Mouse (Mus musculus): ENCODE data around the gene Ceacam5. TPM values are rescaled to one million over a fixed set of nuclear protein-coding genes. Genes with fewer than 3 reads are reported as not detected.

Ceacam5 gene
- 0.04 TPM in 1 of 2 replicates, not detected in the other for total RNA-seq (2012; rRNA removed)

GRCm38 (mm10) chr7:17712938-17713337, at the start of gene Ceacam5:
Ceacam5 (plus strand) TSS chr7:17713238.
- H3K9me3 ChIP-seq (ENCODE audit: control insufficient read depth, insufficient read depth, low read depth, low read length), result no peaks in the 10 kb centered on the region
- in situ Hi-C loops (cut with MboI; ENCODE audit: low sequenced_read_pairs in 2 of 2, unreplicated experiment in 2 of 2), result no loop called here
- TF ChIP-seq ZNF384 (IDR thresholded peaks at IDR 0.05; ENCODE audit: low read depth, low read length) (no peak), ZC3H11A (IDR thresholded peaks at IDR 0.05; ENCODE audit: borderline replicate concordance, low read depth, low read length) (no peak), MAFK (IDR thresholded peaks at IDR 0.05; ENCODE audit: insufficient read depth, low read depth, low read length) (no peak), HCFC1 (IDR thresholded peaks at IDR 0.05; ENCODE audit: borderline replicate concordance, insufficient read depth, low read length) (no peak), CHD2 (IDR thresholded peaks at IDR 0.05; ENCODE audit: low read depth, low read length) (no peak)

More at GRCm38 (mm10) chr7:17712938-17713337, at the start of gene Ceacam5:
- H3K9ac ChIP-seq (ENCODE audit: insufficient read depth, low read depth, low read length, poor library complexity, severe bottlenecking), result no peak within 1 kb of the TSS
- H3K27ac ChIP-seq (ENCODE audit: insufficient read depth, low read depth, low read length, poor library complexity, severe bottlenecking), result no peak within 1 kb of the TSS
- DNase-seq (ENCODE audit: low read depth, low spot score), result no peak
- H3K4me1 ChIP-seq (ENCODE audit: control insufficient read depth in 2 of 2, insufficient read depth in 2 of 2, low read length in 2 of 2, poor library complexity in 1 of 2), result no peaks in the 10 kb centered on the region
- no peak within 1 kb of the TSS for H3K4me3 ChIP-seq (ENCODE audit: insufficient read depth in 1 of 2, low read depth in 1 of 2, low read length in 2 of 2, poor library complexity in 1 of 2, severe bottlenecking in 1 of 2)
- H3K36me3 ChIP-seq (ENCODE audit: control insufficient read depth, insufficient read depth, low read length, poor library complexity, severe bottlenecking), result no peaks in the 10 kb centered on the region

Other genes starting within 250 kb of the Ceacam5 start
- not detected in 2 replicates for gene Ceacam14, start 99.4 kb downstream of the Ceacam5 start, total RNA-seq (2012; rRNA removed)
- gene Gm5155, start 158.5 kb downstream of the Ceacam5 start, total RNA-seq (2012; rRNA removed), result not detected in 2 replicates